Comparison of ENCODE assay signal across 26 mouse cellular contexts in the genomic region with DNA sequence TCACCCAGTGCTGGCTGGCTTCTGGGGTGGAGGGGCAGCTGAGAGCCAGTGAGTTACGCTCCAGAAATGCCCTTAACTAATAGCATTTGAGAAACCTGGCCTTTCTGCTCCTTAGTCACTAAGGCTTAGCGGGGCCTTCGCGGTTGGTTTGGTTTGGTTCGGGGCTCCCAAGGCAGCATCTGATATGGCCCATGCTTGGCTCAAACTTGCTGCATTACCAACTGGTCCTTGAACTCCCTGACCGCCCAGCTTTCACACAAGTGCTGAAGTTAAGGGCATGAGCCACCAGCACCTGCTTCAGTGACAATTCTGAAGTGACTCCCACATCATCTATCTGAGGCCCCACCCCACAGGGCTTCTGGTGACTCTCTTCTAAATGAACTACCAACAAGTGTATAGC. TPM values are rescaled to one million over a fixed set of nuclear protein-coding genes. Genes with fewer than 3 reads are reported as not detected.
DNase-seq lines count a peak whose midpoint lies in the region; ATAC-seq and TF ChIP-seq lines count a peak whose summit lies in the region.
"Had no signal": no experiment of that assay in that cellular context is flagged by ENCODE, and none has a peak within 500 bp of the region (broad histone marks: within the 10 kb centered on the region; RNA-seq: fewer than 3 reads in every experiment).

No protein-coding gene starts in this region.

- no peak overlapping the region for H3K27ac ChIP-seq in heart, embryonic 11.5 days (ENCODE audit: low read depth, low read length)
- H3K27ac ChIP-seq in liver, adult 2 months (replicated peaks; ENCODE audit: insufficient read depth, low read depth, low read length) = no peak overlapping the region
- no peak overlapping the region for H3K27ac ChIP-seq in liver, embryonic 11.5 days (ENCODE audit: low read depth, low read length)
- no peak overlapping the region for H3K27ac ChIP-seq in hindbrain, postnatal 0 days
- H3K27ac ChIP-seq: embryonic facial prominence, embryonic 12.5 days; embryonic facial prominence, embryonic 15.5 days; gastrocnemius, adult 2 months; heart, embryonic 13.5 days; hindbrain, embryonic 14.5 days had no signal

- H3K79me2 ChIP-seq in liver, adult 2 months (ENCODE audit: control insufficient read depth, insufficient read depth, low read length) = peaks cover 40% of the 10 kb centered on the region

- peak; percentile 33 for DNase-seq in adrenal gland, postnatal 14 days
- no peak for DNase-seq in adrenal gland, postnatal 25 days
- peak; percentile 72 for DNase-seq in heart, adult 11 months
- peak; percentile 30 for DNase-seq in liver, adult 2 months (ENCODE audit: extremely low read depth, low read depth, low spot score)
- DNase-seq in liver, embryonic 11.5 days (ENCODE audit: low spot score) = no peak
- DNase-seq in hindbrain, postnatal 0 days (ENCODE audit: low spot score) = no peak
- DNase-seq: B cell, adult 2 months; cerebellum, adult 18-20 months; cerebellum, adult 9-11 months; cerebellum, postnatal 25 days; forebrain, postnatal 0 days; gastrocnemius, adult 2 months; gastrocnemius, postnatal 14 days; heart, adult 18-20 months; heart, postnatal 14 days; heart, postnatal 4 days had no signal

- H3K4me2 ChIP-seq in heart, embryonic 11.5 days = no peak overlapping the region
- H3K4me2 ChIP-seq in liver, embryonic 11.5 days = no peak overlapping the region
- no peak overlapping the region for H3K4me2 ChIP-seq in hindbrain, postnatal 0 days (ENCODE audit: low read depth, low read length)
- H3K4me2 ChIP-seq: embryonic facial prominence, embryonic 12.5 days; embryonic facial prominence, embryonic 15.5 days; heart, embryonic 13.5 days; hindbrain, embryonic 14.5 days had no signal

- TF ChIP-seq POLR2A in liver, adult 2 months (IDR thresholded peaks at IDR 0.05; ENCODE audit: extremely low read depth, insufficient read depth, low read length) = no peak

- H3K36me3 ChIP-seq in heart, embryonic 11.5 days (ENCODE audit: control insufficient read depth, insufficient read depth, low read length) = peaks cover 26% of the 10 kb centered on the region
- H3K36me3 ChIP-seq in liver, adult 2 months (ENCODE audit: control insufficient read depth, insufficient read depth, low read length) = peaks cover 21% of the 10 kb centered on the region; the same call in 1 of the 2 replicates
- H3K36me3 ChIP-seq in liver, embryonic 11.5 days (ENCODE audit: control insufficient read depth, insufficient read depth, low read length) = peaks cover 22% of the 10 kb centered on the region
- H3K36me3 ChIP-seq in E14TG2a.4 (ENCODE audit: insufficient read depth, low read length) = peaks cover 77% of the 10 kb centered on the region
- peaks cover 4% of the 10 kb centered on the region; the same call in 1 of the 2 replicates for H3K36me3 ChIP-seq in hindbrain, postnatal 0 days (ENCODE audit: insufficient read depth, low read length)

- H3K4me1 ChIP-seq in heart, embryonic 11.5 days (ENCODE audit: control insufficient read depth, insufficient read depth, low read length) = peaks cover 5% of the 10 kb centered on the region; the same call in 1 of the 2 replicates
- peaks cover 38% of the 10 kb centered on the region for H3K4me1 ChIP-seq in liver, adult 2 months (ENCODE audit: control insufficient read depth, insufficient read depth, low read length)
- peaks cover 14% of the 10 kb centered on the region; the same call in 1 of the 2 replicates for H3K4me1 ChIP-seq in liver, embryonic 11.5 days (replicated peaks; ENCODE audit: control insufficient read depth, insufficient read depth, low read length)
- peaks cover 100% of the 10 kb centered on the region for H3K4me1 ChIP-seq in E14TG2a.4 (replicated peaks; ENCODE audit: low read depth, low read length)
- no peaks in the 10 kb centered on the region for H3K4me1 ChIP-seq in hindbrain, postnatal 0 days (ENCODE audit: insufficient read depth, low read length)

- no peaks in the 10 kb centered on the region for H3K9me3 ChIP-seq in heart, embryonic 11.5 days (replicated peaks; ENCODE audit: control insufficient read depth, low read length)
- H3K9me3 ChIP-seq in liver, embryonic 11.5 days (ENCODE audit: control insufficient read depth, low read length) = no peaks in the 10 kb centered on the region
- H3K9me3 ChIP-seq in E14TG2a.4 (ENCODE audit: low read length) = no peaks in the 10 kb centered on the region
- H3K9me3 ChIP-seq in hindbrain, postnatal 0 days (ENCODE audit: low read length) = no peaks in the 10 kb centered on the region
- H3K9me3 ChIP-seq: embryonic facial prominence, embryonic 12.5 days; embryonic facial prominence, embryonic 15.5 days; heart, embryonic 13.5 days had no signal

- no peaks in the 10 kb centered on the region for H3K27me3 ChIP-seq in heart, embryonic 11.5 days (ENCODE audit: control insufficient read depth, insufficient read depth, low read length)
- H3K27me3 ChIP-seq in liver, adult 2 months (ENCODE audit: control insufficient read depth, insufficient read depth, low read length) = no peaks in the 10 kb centered on the region
- H3K27me3 ChIP-seq in liver, embryonic 11.5 days (replicated peaks; ENCODE audit: control insufficient read depth, insufficient read depth, low read length) = no peaks in the 10 kb centered on the region
- H3K27me3 ChIP-seq in E14TG2a.4 (ENCODE audit: insufficient read depth, low read length) = no peaks in the 10 kb centered on the region
- H3K27me3 ChIP-seq in hindbrain, postnatal 0 days (ENCODE audit: insufficient read depth, low read length) = no peaks in the 10 kb centered on the region
- H3K27me3 ChIP-seq: CH12.LX; embryonic facial prominence, embryonic 12.5 days; embryonic facial prominence, embryonic 15.5 days; heart, embryonic 13.5 days had no signal

- ATAC-seq in heart, embryonic 11.5 days (replicated peaks; ENCODE audit: insufficient number of reproducible peaks, low FRiP score, low TSS enrichment) = no peak
- no peak for ATAC-seq in liver, embryonic 11.5 days (replicated peaks; ENCODE audit: low FRiP score)
- ATAC-seq in hindbrain, postnatal 0 days = no peak
- ATAC-seq: activated CD4-positive, CD25-positive, alpha-beta regulatory T cell, adult 4 months; forebrain, embryonic 14.5 days; forebrain, postnatal 0 days; intestine, postnatal 0 days had no signal

- H3K4me3 ChIP-seq in heart, embryonic 11.5 days (ENCODE audit: low read depth, low read length) = no peak overlapping the region
- H3K4me3 ChIP-seq in liver, adult 2 months (ENCODE audit: insufficient read depth, low read depth, low read length) = no peak overlapping the region
- no peak overlapping the region for H3K4me3 ChIP-seq in liver, embryonic 11.5 days (ENCODE audit: low read depth, low read length)
- peak overlapping the region; percentile 77 for H3K4me3 ChIP-seq in E14TG2a.4 (replicated peaks; ENCODE audit: low read length)
- H3K4me3 ChIP-seq in hindbrain, postnatal 0 days (ENCODE audit: low read length) = no peak overlapping the region
- H3K4me3 ChIP-seq: embryonic facial prominence, embryonic 12.5 days; embryonic facial prominence, embryonic 15.5 days; gastrocnemius, adult 2 months; heart, embryonic 13.5 days had no signal

- no peak overlapping the region for H3K9ac ChIP-seq in heart, embryonic 11.5 days (ENCODE audit: low read depth, low read length)
- no peak overlapping the region for H3K9ac ChIP-seq in liver, adult 2 months (ENCODE audit: low read depth, low read length)
- H3K9ac ChIP-seq in liver, embryonic 11.5 days (ENCODE audit: low read depth, low read length) = no peak overlapping the region
- H3K9ac ChIP-seq in hindbrain, postnatal 0 days (replicated peaks; ENCODE audit: low read length) = no peak overlapping the region
- H3K9ac ChIP-seq: embryonic facial prominence, embryonic 12.5 days; embryonic facial prominence, embryonic 15.5 days; forebrain, postnatal 0 days; heart, embryonic 13.5 days; hindbrain, embryonic 14.5 days had no signal

- WGBS in heart, embryonic 11.5 days (ENCODE audit: insufficient replicate concordance) = 93% methylated on average over 6 of the region's 6 CpGs
- WGBS in liver, adult 2 months = 70% methylated on average over 6 of the region's 6 CpGs
- WGBS in liver, embryonic 11.5 days = 92% methylated on average over 6 of the region's 6 CpGs
- WGBS in hindbrain, postnatal 0 days = 85% methylated on average over 6 of the region's 6 CpGs

- TF ChIP-seq CTCF in liver, adult 2 months (IDR thresholded peaks at IDR 0.05; ENCODE audit: low read depth, low read length) = no peak
- no peak for TF ChIP-seq CTCF in E14TG2a.4 (conservative IDR thresholded peaks at IDR 0.05; ENCODE audit: low read length)
- no peak for TF ChIP-seq CTCF in hindbrain, postnatal 0 days (IDR thresholded peaks at IDR 0.05; ENCODE audit: low read depth)

RNA-seq across cellular contexts. Expression of a gene that starts 19.9 kb away (rescaled TPM):
- 1.3 and 2.7 TPM in 2 replicates for total RNA-seq in adrenal gland, postnatal 14 days (2021)
- total RNA-seq in adrenal gland, postnatal 25 days (2021) = 0.33 and 0.64 TPM in 2 replicates
- polyA plus RNA-seq in heart, embryonic 11.5 days (2014; fragmentation: Nextera tagmentation; extraction: Ambion mirVana) = 3.0 TPM in 2 replicates
- 0.13 and 0.18 TPM in 2 replicates for total RNA-seq in liver, adult 2 months (2014; rRNA removed)
- polyA plus RNA-seq in liver, adult 2 months (2012; rRNA removed) = 0.15 and 0.20 TPM in 2 replicates
- 4.4 and 4.7 TPM in 2 replicates for polyA plus RNA-seq in liver, embryonic 11.5 days (2014; fragmentation: Nextera tagmentation; extraction: Ambion mirVana)
- total RNA-seq in hindbrain, postnatal 0 days (2014; rRNA removed) = 4.9 and 10.0 TPM in 2 replicates
- 2.1 TPM in 2 replicates for polyA plus RNA-seq in hindbrain, postnatal 0 days (2015; fragmentation: Nextera tagmentation; extraction: Ambion mirVana)

RNA-seq across cellular contexts. Expression of a gene that starts 22.4 kb away (rescaled TPM):
- 105 and 123 TPM in 2 replicates for total RNA-seq in adrenal gland, postnatal 14 days (2021)
- 102 and 142 TPM in 2 replicates for total RNA-seq in adrenal gland, postnatal 25 days (2021)
- 239 and 247 TPM in 2 replicates for polyA plus RNA-seq in heart, embryonic 11.5 days (2014; fragmentation: Nextera tagmentation; extraction: Ambion mirVana)
- total RNA-seq in liver, adult 2 months (2014; rRNA removed) = 384 and 388 TPM in 2 replicates
- polyA plus RNA-seq in liver, adult 2 months (2012; rRNA removed) = 229 and 239 TPM in 2 replicates
- polyA plus RNA-seq in liver, embryonic 11.5 days (2014; fragmentation: Nextera tagmentation; extraction: Ambion mirVana) = 310 and 314 TPM in 2 replicates
- 165 and 200 TPM in 2 replicates for total RNA-seq in hindbrain, postnatal 0 days (2014; rRNA removed)
- polyA plus RNA-seq in hindbrain, postnatal 0 days (2015; fragmentation: Nextera tagmentation; extraction: Ambion mirVana) = 212 and 223 TPM in 2 replicates

RNA-seq across cellular contexts. Expression of a gene that starts 28.0 kb away (rescaled TPM):
- total RNA-seq in adrenal gland, postnatal 14 days (2021) = 35.9 and 36.9 TPM in 2 replicates
- total RNA-seq in adrenal gland, postnatal 25 days (2021) = 40.1 and 41.3 TPM in 2 replicates
- polyA plus RNA-seq in heart, embryonic 11.5 days (2014; fragmentation: Nextera tagmentation; extraction: Ambion mirVana) = 32.8 and 41.9 TPM in 2 replicates
- total RNA-seq in liver, adult 2 months (2014; rRNA removed) = 12.8 and 14.7 TPM in 2 replicates
- polyA plus RNA-seq in liver, adult 2 months (2012; rRNA removed) = 12.7 and 15.8 TPM in 2 replicates
- polyA plus RNA-seq in liver, embryonic 11.5 days (2014; fragmentation: Nextera tagmentation; extraction: Ambion mirVana) = 28.6 and 33.4 TPM in 2 replicates
- total RNA-seq in hindbrain, postnatal 0 days (2014; rRNA removed) = 67.7 and 72.7 TPM in 2 replicates
- polyA plus RNA-seq in hindbrain, postnatal 0 days (2015; fragmentation: Nextera tagmentation; extraction: Ambion mirVana) = 115 and 122 TPM in 2 replicates

Comparison
In these comparisons a context has a peak if more than half of its experiments do, and no peak if none do; other contexts are left out.
1. DNase-seq: peak in adrenal gland, postnatal 14 days (single experiment), heart, adult 11 months (single experiment) and liver, adult 2 months (single experiment); none in adrenal gland, postnatal 25 days (single experiment), liver, embryonic 11.5 days (single experiment) and hindbrain, postnatal 0 days (single experiment).